Mouse (Mus musculus) MEL (cell line): ENCODE measurements around the gene Ahcyl2.

ENCODE experiments used
- CHD2 ChIP-seq: IDR thresholded peaks from 2 replicates; pipeline ENCODE4 v1.6.1; 2011; ENCODE audit warnings: low read length, improper control_type of control experiment
- CTCF ChIP-seq, 3 experiments: IDR thresholded peaks in 2 of 3; conservative IDR thresholded peaks in 1 of 3; 2 replicates each; pipeline ENCODE4 v1.5.1; 2011 to 2012; ENCODE audit warnings: low read length in 3 of 3, low read depth in 2 of 3, mild to moderate bottlenecking in 2 of 3, improper control_type of control experiment in 1 of 3, inconsistent platforms in 1 of 3, mixed read lengths in 1 of 3, moderate library complexity in 1 of 3; ENCODE audit not compliant: control insufficient read depth in 1 of 3, insufficient read depth in 1 of 3, poor library complexity in 1 of 3, severe bottlenecking in 1 of 3
- USF1 ChIP-seq: IDR thresholded peaks from 2 replicates; pipeline ENCODE4 v1.6.1; 2014; ENCODE audit warnings: low read depth, mild to moderate bottlenecking, inconsistent platforms, low read length, improper control_type of control experiment, moderate library complexity

DNA sequence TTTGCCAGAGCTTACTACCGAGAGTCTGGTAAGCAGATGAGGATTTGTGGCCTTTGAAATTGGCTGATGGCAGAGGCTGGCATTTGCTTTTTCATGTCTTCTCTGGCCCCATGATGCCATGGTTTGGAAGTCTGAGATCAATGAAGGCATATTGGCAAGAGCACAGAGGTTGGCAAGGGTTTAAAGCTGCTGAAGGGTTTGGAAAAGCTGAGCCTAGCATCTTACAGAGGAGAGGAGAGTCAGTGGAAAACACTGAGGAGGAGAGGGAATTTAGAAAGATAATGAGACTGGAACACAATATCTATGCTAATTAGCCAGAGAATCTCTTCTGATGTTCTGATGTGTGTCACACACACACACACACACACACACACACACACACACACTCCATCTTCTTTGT lies 176.7 kb downstream of the Ahcyl2 start:
- TF ChIP-seq USF1 = no peak
- TF ChIP-seq CTCF (IDR thresholded peaks at IDR 0.05 in 2 of 3, conservative IDR thresholded peaks at IDR 0.05 in 1 of 3; ENCODE audit: control insufficient read depth in 1 of 3, insufficient read depth in 1 of 3, low read depth in 2 of 3, low read length in 3 of 3, poor library complexity in 1 of 3, severe bottlenecking in 1 of 3) = no peak
- TF ChIP-seq CHD2 = no peak
